Mouse (Mus musculus): ENCODE data around the gene Prodh2.

Prodh2 gene

DNA sequence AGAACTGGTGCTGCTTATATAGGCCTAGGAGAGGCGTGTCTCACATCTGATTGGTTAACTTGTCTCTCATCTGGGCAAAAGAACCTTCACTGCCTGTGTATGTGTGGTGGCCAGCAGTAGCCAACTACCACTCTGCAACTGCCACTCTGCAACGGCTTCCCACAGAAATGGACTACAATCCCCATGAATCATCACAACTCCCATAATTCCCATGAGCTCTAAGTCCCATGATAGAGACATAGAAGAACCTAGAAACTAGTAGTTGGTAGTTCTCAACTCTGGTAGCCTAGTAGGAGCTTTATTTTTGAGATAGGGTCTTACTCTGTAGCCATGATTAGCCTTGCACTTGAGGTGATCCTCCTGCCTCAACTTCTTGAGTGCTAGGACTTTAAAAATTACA lies 56.5 kb downstream of the Prodh2 start:
- DNase-seq (ENCODE audit: inconsistent ontology term): no peak

GRCm38 (mm10) chr7:30550603-30551002 lies 57.2 kb downstream of the Prodh2 start:
- no peak for DNase-seq (ENCODE audit: inconsistent ontology term)

DNA sequence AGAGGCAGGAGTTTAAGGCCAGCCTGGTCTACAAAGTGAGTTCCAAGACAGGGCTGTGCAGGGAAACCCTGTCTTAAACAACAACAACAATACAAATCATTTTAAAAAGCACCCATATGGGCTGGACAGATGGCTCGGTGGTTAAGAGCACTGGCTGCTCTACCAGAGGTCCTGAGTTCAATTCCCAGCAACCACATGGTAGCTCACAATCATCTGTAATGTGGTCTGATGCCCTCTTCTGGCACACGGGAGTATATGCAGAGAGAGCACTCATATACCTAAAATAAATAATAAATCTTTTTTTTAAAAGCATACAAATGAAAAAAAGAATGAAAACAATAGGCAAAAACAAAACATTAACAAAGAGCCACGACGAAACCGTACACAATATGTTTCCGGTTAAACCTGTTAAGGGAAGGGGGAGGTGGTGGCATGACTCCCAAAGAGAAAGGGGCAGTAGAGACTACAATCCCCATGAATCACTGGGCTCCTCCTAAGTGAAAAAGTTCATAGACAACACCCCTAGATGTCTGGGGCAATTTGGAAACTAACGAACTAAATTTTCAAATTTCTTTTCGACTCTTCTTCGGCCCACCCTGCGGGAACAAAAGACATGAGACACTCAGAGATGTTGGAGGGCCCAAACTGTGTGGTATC lies 58.2 kb downstream of the Prodh2 start:
- no peak for DNase-seq (ENCODE audit: inconsistent ontology term)

- DNase-seq (ENCODE audit: inconsistent ontology term): peak; percentile 97
Observed at GRCm38 (mm10) chr7:30552102-30553020, 58.9 kb downstream of the Prodh2 start, which contains the start of the genes Hspb6 and Proser3. Gene Hspb6 (plus strand): TSS chr7:30552178. Gene Proser3 (minus strand): TSS chr7:30552299.

- DNase-seq (ENCODE audit: inconsistent ontology term): peak; percentile 76
Observed at GRCm38 (mm10) chr7:30553021-30553589, 59.7 kb downstream of the Prodh2 start.

DNA sequence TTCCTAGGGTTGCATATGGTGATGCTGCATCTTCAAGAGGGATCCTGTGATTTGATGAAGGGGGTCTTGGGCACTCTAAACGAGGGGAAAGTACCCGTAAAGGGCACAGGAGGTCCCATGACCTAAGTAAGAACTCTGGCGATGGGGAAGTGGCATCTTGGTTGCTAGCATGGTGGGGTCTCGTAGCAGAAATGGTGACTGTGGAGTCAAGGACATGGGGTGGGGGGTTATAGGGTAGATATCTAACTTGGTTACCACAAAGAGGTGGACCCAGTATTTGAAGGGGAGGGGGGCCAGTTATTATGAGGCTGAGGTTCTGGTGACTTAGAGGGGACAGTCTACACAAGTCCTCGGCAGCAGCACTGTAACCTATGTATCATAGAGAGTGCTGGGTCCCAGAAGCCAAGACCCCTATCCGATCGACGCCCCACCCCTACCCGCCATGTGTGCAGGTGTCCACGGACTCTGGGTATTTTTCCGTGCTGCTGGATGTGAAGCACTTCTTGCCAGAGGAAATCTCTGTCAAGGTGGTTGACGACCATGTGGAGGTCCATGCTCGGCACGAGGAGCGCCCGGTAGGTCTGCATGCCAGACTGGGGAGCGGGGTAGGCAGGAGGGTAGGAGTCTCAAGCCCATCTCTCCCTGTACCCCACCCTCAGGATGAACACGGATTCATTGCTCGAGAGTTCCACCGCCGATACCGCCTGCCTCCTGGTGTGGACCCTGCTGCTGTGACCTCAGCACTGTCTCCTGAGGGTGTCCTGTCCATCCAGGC lies 60.6 kb downstream of the Prodh2 start:
- no peak for DNase-seq (ENCODE audit: inconsistent ontology term)

- no peak for DNase-seq (ENCODE audit: inconsistent ontology term)
Observed at GRCm38 (mm10) chr7:30556894-30557536, 63.6 kb downstream of the Prodh2 start.

- DNase-seq (ENCODE audit: inconsistent ontology term): no peak
Observed at GRCm38 (mm10) chr7:30557901-30558514, 64.6 kb downstream of the Prodh2 start.

DNA sequence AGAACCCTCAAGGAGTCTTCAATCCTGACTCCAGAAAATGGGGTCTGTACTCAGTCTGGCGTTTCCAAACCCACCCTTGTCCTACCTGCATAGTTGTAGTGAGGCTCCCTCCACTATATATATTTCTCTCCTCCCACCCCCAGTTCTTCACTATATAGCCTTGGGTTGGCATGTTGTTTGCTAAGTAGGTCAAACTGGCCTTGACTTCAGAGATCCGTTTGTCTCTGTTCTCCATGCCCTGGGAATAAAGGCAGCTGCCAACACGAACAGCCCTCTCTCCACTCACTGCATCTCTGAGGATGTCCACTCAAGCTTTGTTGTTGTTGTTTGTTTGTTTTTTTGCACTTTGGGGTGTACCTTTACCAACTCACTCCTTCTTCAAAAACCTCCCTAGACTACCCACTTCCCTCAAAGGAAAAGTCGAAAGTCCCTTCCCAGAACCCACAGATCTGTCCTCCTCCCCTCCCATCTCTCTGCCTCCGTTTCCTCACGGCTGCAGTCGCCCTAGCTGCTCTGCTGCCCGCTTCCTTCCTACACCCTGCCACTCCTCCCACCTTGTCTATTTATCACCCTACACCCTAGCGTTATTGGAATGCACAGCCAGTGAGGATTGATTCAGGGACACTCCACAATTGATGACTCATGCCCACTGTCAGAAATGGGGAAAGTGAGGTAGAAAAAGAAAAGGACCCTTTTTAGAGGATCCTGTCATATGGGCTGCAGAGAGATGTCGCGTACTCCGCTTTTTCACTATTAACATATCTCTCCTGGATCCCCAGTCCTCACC lies 65.4 kb downstream of the Prodh2 start:
- DNase-seq (ENCODE audit: inconsistent ontology term): no peak

DNA sequence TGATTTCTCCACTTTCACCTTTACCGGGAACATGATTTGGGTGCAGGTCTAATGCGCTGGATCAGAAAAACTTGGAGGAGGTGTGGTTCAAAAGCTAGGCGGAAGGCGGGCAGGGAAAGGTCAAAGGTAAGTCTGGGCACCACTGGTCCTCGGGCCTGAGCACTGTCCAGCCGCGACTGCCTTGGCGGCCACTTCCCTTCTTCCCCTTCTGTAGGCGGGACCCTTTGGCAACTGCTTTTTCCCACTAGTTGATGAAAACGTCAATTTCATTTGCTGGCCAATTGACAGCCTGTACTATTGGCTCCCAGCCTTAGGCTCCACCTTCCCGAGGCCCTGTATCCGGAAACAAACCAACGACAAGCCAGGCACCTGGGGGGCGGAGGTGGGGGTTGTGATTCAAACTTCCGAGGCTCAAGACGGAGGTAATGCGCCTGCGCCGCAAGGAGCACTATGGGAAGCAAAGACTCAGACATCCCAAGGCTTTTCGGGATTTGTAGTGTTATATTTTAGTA lies 66.1 kb downstream of the Prodh2 start, which contains the start of gene Lin37:
Lin37 (minus strand) TSS at position 396 of the 512 bp plus-strand sequence.
- peak; percentile 99 for DNase-seq (ENCODE audit: inconsistent ontology term)

DNA sequence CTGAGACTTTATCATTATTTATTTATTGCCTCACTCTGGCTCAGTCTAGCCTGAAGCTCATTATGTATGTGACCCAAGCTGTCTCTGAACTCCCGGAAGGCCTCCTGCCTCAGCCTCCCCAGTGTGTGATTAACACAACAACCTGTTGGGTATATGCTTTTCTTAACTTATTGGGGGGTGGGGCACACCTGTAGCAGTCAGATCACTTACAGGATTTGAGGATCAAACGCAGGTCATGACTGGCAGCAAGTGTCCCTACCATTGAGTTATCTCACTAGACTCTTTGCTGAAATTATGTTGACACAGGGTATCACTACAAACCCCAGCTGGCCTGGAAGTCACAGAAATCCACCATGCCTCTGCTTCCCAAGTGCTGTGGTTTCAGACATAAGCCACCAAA lies 66.9 kb downstream of the Prodh2 start:
- no peak for DNase-seq (ENCODE audit: inconsistent ontology term)

DNA sequence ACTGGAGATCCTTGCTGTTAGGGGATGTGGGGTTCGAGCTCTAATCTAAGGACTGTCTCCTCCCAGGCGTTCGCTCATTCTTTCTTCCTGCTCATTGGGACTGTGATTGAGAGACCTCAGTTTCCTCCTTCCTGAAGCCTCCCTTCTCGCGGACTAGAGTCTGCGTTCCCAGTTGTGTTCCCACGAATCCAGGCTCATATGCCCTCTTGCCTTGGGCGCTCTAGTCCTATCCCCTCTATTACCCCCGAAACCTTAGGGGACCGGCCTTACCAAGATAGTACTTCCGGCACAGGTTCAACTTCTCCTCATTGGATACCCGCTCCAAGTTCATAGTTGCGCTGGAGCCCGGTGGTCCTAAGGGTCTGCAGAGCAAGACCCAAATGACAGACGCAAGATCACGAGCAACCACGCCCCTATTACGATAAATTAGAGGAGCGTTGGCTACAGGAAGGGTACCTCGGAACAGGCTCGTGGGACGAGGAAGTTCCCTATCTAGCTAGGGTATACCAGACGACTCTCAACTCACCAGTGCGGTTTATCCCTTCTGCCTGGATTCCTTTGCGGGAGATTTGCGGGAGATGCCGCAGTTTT lies 69.2 kb downstream of the Prodh2 start:
- no peak for DNase-seq (ENCODE audit: inconsistent ontology term)

Data from Muller cell, postnatal 12 days (primary cell).